Mouse (Mus musculus) kidney, adult 2 months (tissue): ENCODE measurements around the gene H2afv.

ENCODE experiments used
- CTCF ChIP-seq: fragments of 200-500 bp; conservative IDR thresholded peaks from 2 replicates; pipeline ENCODE4 v1.5.1; 2011; ENCODE audit warnings: low read depth, mild to moderate bottlenecking, control low read depth, low read length, moderate library complexity, mixed read lengths; ENCODE audit not compliant: insufficient read depth, insufficient read length
- POLR2A ChIP-seq: fragments of 200-500 bp; IDR thresholded peaks from one replicate; pipeline ENCODE4 v1.6.1; 2011; ENCODE audit warnings: low read depth, low read length, control low read depth

DNA sequence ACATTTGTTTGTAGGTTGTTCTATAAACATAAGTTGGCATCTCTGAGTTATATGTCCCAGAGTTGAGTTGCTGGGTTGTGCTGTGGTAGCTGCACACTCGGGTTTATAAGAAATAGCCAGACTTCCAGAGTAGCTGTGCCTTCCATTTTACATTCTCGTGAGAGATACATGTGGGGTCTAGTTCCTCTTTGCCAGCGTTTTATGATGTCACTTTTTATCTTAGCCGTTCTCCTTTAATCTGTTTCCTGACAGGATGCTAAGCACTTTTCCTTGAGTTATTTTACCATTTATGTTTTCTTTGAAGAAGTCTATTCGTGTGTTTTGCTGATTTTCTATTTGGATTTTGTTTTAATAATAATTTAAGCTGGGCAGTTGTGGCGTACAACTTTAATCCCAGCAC lies 51.4 kb downstream of the H2afv start:
- no peak for TF ChIP-seq CTCF
- no peak for TF ChIP-seq POLR2A
